Mouse (Mus musculus) intestine, embryonic 16.5 days (tissue): Measurements from ENCODE around the gene Psmb2. TPM values are rescaled to one million over a fixed set of nuclear protein-coding genes. Genes with fewer than 3 reads are reported as not detected.

Source experiments
- ATAC-seq: fragments of 200-750 bp; cut with Nextera tagmentation; 2 replicates; pipeline ENCODE4 v1.8.0; 2017; ENCODE audit warnings: moderate TSS enrichment, moderate library complexity
- H3K27ac ChIP-seq: fragments of 300-500 bp; sonication (generic); 2 replicates; pipeline ENCODE4 v1.5.1; 2014; ENCODE audit warnings: mild to moderate bottlenecking, low read length
- H3K27me3 ChIP-seq: fragments of 300-500 bp; sonication (generic); replicated peaks from 2 replicates; pipeline ENCODE4 v1.6.1; 2014; ENCODE audit warnings: low read length, control low read depth, mixed read lengths; ENCODE audit not compliant: control insufficient read depth, insufficient read depth
- H3K36me3 ChIP-seq: fragments of 300-500 bp; sonication (generic); 2 replicates; pipeline ENCODE4 v1.6.1; 2014; ENCODE audit warnings: low read length, control low read depth; ENCODE audit not compliant: control insufficient read depth, insufficient read depth
- H3K4me1 ChIP-seq: fragments of 300-500 bp; sonication (generic); 2 replicates; pipeline ENCODE4 v1.6.1; 2014; ENCODE audit warnings: low read length, control low read depth, mixed read lengths; ENCODE audit not compliant: control insufficient read depth, insufficient read depth
- H3K4me2 ChIP-seq: fragments of 300-500 bp; sonication (generic); 2 replicates; pipeline ENCODE4 v1.6.1; 2014; ENCODE audit warnings: low read depth, low read length, control low read depth
- H3K4me3 ChIP-seq: fragments of 300-500 bp; sonication (generic); 2 replicates; pipeline ENCODE4 v1.5.1; 2014; ENCODE audit warnings: mild to moderate bottlenecking, low read length
- H3K9ac ChIP-seq: fragments of 300-500 bp; sonication (generic); 2 replicates; pipeline ENCODE4 v1.6.1; 2014; ENCODE audit warnings: low read depth, low read length
- H3K9me3 ChIP-seq: fragments of 300-500 bp; sonication (generic); 2 replicates; pipeline ENCODE4 v1.6.1; 2016; ENCODE audit warnings: low read length, control low read depth; ENCODE audit not compliant: control insufficient read depth
- WGBS: fragments of 180-500 bp; shearing (Covaris S2); extraction: QIAGEN DNeasy Blood & Tissue Kit; methylation state at CpG from one replicate; pipeline ENCODE4 v1.1.7; 2014; 5-methylcytosine and 5-hydroxymethylcytosine counted together
- polyA plus RNA-seq: library from polyadenylated mRNA; unstranded; fragments of >200 nt; fragmentation: Nextera tagmentation; extraction: Ambion mirVana; gene quantifications from 2 replicates; pipeline ENCODE4 v1.2.1, GENCODE M21; 2015

Gene Psmb2
- 477 and 515 TPM in 2 replicates for polyA plus RNA-seq

- Histone ChIP-seq H3K9ac (peak within 1 kb of the TSS; percentile 91), H3K9me3 (no peaks in the 10 kb centered on the region), H3K27ac (peak within 1 kb of the TSS; percentile 38; the same call in 1 of the 2 replicates), H3K4me2 (peak within 1 kb of the TSS; percentile 82), H3K4me1 (peaks cover 5% of the 10 kb centered on the region; the same call in 1 of the 2 replicates), H3K36me3 (no peaks in the 10 kb centered on the region), H3K27me3 (no peaks in the 10 kb centered on the region), H3K4me3 (peak within 1 kb of the TSS; percentile 91)
- peak; percentile 99 for ATAC-seq
- 3% methylated on average over 48 of the region's 48 CpGs for WGBS
Measured at GRCm38 (mm10) chr4:126677054-126678003, at the start of gene Psmb2. Gene Psmb2, plus strand, starts transcription at chr4:126677630.

- no peak for ATAC-seq
- 42% methylated on average over 2 of the region's 2 CpGs for WGBS
- H3K4me2 ChIP-seq = no peak overlapping the region
- no peak overlapping the region for H3K27ac ChIP-seq
- H3K9me3 ChIP-seq = no peaks in the 10 kb centered on the region
- H3K27me3 ChIP-seq = 0 out of 2 replicates have a peak, but pooled peaks cover 4% of the 10 kb centered on the region
- peaks cover 2% of the 10 kb centered on the region; the same call in 1 of the 2 replicates for H3K4me1 ChIP-seq
- no peak overlapping the region for H3K9ac ChIP-seq
- H3K36me3 ChIP-seq = no peaks in the 10 kb centered on the region
- no peak overlapping the region for H3K4me3 ChIP-seq
Measured at GRCm38 (mm10) chr4:126631922-126632321, 45.5 kb upstream of the Psmb2 start.

- no peak overlapping the region for H3K27ac ChIP-seq
- H3K9ac ChIP-seq = no peak overlapping the region
- H3K9me3 ChIP-seq = no peaks in the 10 kb centered on the region
- no peak overlapping the region for H3K4me2 ChIP-seq
- no peak overlapping the region for H3K4me3 ChIP-seq
- H3K4me1 ChIP-seq = no peaks in the 10 kb centered on the region
- 58% methylated on average over 3 of the region's 3 CpGs for WGBS
- H3K27me3 ChIP-seq = 0 out of 2 replicates have a peak, but pooled peaks cover 4% of the 10 kb centered on the region
- no peaks in the 10 kb centered on the region for H3K36me3 ChIP-seq
- ATAC-seq = no peak
Measured at GRCm38 (mm10) chr4:126632668-126633067, 44.8 kb upstream of the Psmb2 start.

- no peak for ATAC-seq
- H3K36me3 ChIP-seq = no peaks in the 10 kb centered on the region
- H3K9me3 ChIP-seq = no peaks in the 10 kb centered on the region
- no peak overlapping the region for H3K9ac ChIP-seq
- H3K27me3 ChIP-seq = 0 out of 2 replicates have a peak, but pooled peaks cover 4% of the 10 kb centered on the region
- H3K4me2 ChIP-seq = no peak overlapping the region
- H3K4me1 ChIP-seq = no peaks in the 10 kb centered on the region
- WGBS = 24% methylated on average over 11 of the region's 11 CpGs
- no peak overlapping the region for H3K27ac ChIP-seq
- no peak overlapping the region for H3K4me3 ChIP-seq
Measured at GRCm38 (mm10) chr4:126636330-126636729, 41.1 kb upstream of the Psmb2 start.

GRCm38 (mm10) chr4:126637446-126637845, 40.0 kb upstream of the Psmb2 start:
- no peak overlapping the region for H3K27ac ChIP-seq
- H3K4me1 ChIP-seq = no peaks in the 10 kb centered on the region
- ATAC-seq = no peak
- H3K27me3 ChIP-seq = 0 out of 2 replicates have a peak, but pooled peaks cover 4% of the 10 kb centered on the region
- H3K9ac ChIP-seq = no peak overlapping the region
- 65% methylated on average over 4 of the region's 4 CpGs for WGBS
- H3K9me3 ChIP-seq = no peaks in the 10 kb centered on the region
- no peaks in the 10 kb centered on the region for H3K36me3 ChIP-seq
- no peak overlapping the region for H3K4me3 ChIP-seq
- H3K4me2 ChIP-seq = no peak overlapping the region

GRCm38 (mm10) chr4:126639339-126639738, 38.1 kb upstream of the Psmb2 start:
- H3K4me2 ChIP-seq = no peak overlapping the region
- WGBS = 61% methylated on average over 7 of the region's 7 CpGs
- no peak for ATAC-seq

GRCm38 (mm10) chr4:126641901-126642300, 35.5 kb upstream of the Psmb2 start:
- Histone ChIP-seq H3K36me3 (no peaks in the 10 kb centered on the region), H3K27me3 (no peaks in the 10 kb centered on the region), H3K4me2 (no peak overlapping the region), H3K9me3 (no peaks in the 10 kb centered on the region), H3K4me1 (no peaks in the 10 kb centered on the region), H3K9ac (no peak overlapping the region), H3K4me3 (no peak overlapping the region), H3K27ac (no peak overlapping the region)
- ATAC-seq = no peak
- 43% methylated on average over 9 of the region's 9 CpGs for WGBS

More at GRCm38 (mm10) chr4:126639339-126639738, 38.1 kb upstream of the Psmb2 start:
- no peaks in the 10 kb centered on the region for H3K9me3 ChIP-seq
- H3K27ac ChIP-seq = no peak overlapping the region
- 0 out of 2 replicates have a peak, but pooled peaks cover 4% of the 10 kb centered on the region for H3K27me3 ChIP-seq
- no peak overlapping the region for H3K4me3 ChIP-seq
- no peak overlapping the region for H3K9ac ChIP-seq
- no peaks in the 10 kb centered on the region for H3K4me1 ChIP-seq
- H3K36me3 ChIP-seq = no peaks in the 10 kb centered on the region

GRCm38 (mm10) chr4:126643815-126644214, 33.6 kb upstream of the Psmb2 start:
- no peak for ATAC-seq
- no peaks in the 10 kb centered on the region for H3K4me1 ChIP-seq
- no peaks in the 10 kb centered on the region for H3K36me3 ChIP-seq
- no peak overlapping the region for H3K4me2 ChIP-seq
- H3K9me3 ChIP-seq = no peaks in the 10 kb centered on the region
- no peak overlapping the region for H3K9ac ChIP-seq
- no peak overlapping the region for H3K4me3 ChIP-seq
- WGBS = 58% methylated on average over 4 of the region's 4 CpGs
- no peak overlapping the region for H3K27ac ChIP-seq
- H3K27me3 ChIP-seq = no peaks in the 10 kb centered on the region

- Histone ChIP-seq H3K27me3 (no peaks in the 10 kb centered on the region), H3K27ac (no peak overlapping the region), H3K4me2 (no peak overlapping the region), H3K4me3 (no peak overlapping the region), H3K4me1 (no peaks in the 10 kb centered on the region), H3K9me3 (no peaks in the 10 kb centered on the region), H3K36me3 (no peaks in the 10 kb centered on the region), H3K9ac (no peak overlapping the region)
- 74% methylated on average over 10 of the region's 10 CpGs for WGBS
- ATAC-seq = no peak; the same call in 1 of the 2 replicates
Measured at GRCm38 (mm10) chr4:126644333-126644963, 33.0 kb upstream of the Psmb2 start.
